ENCODE assay signal across 8 mouse cellular contexts in genomic region chr10:108446041-108446931, GRCm38 (mm10).
DNase-seq lines count a peak whose midpoint lies in the region; ATAC-seq and TF ChIP-seq lines count a peak whose summit lies in the region.

No protein-coding gene starts in this region.

- TF ChIP-seq EP300 in liver, embryonic 14.5 days (IDR thresholded peaks at IDR 0.05; ENCODE audit: low read depth), result no peak

- peak overlapping the region in 1 of 2 experiments; percentile 50; a peak in 2 of 4 replicates for H3K4me3 ChIP-seq in ES-E14 (ENCODE audit: insufficient read depth in 1 of 2, low read depth in 1 of 2, low read length in 2 of 2, poor library complexity in 1 of 2, severe bottlenecking in 1 of 2)
- peak overlapping the region; percentile 57 for H3K4me3 ChIP-seq in embryonic facial prominence, embryonic 10.5 days
- H3K4me3 ChIP-seq in heart, embryonic 10.5 days, result peak overlapping the region; percentile 54
- H3K4me3 ChIP-seq in liver, embryonic 14.5 days (ENCODE audit: insufficient read depth in 1 of 2, low read depth in 2 of 2, low read length in 2 of 2), result peak overlapping the region; percentile 42 to 69
- H3K4me3 ChIP-seq in neural tube, embryonic 11.5 days (ENCODE audit: low read depth, low read length), result peak overlapping the region; percentile 20

- no peaks in the 10 kb centered on the region for H3K36me3 ChIP-seq in ES-E14 (ENCODE audit: control insufficient read depth, insufficient read depth, low read length, poor library complexity, severe bottlenecking)
- no peaks in the 10 kb centered on the region for H3K36me3 ChIP-seq in embryonic facial prominence, embryonic 10.5 days (replicated peaks)
- no peaks in the 10 kb centered on the region for H3K36me3 ChIP-seq in heart, embryonic 10.5 days
- H3K36me3 ChIP-seq in liver, embryonic 14.5 days (replicated peaks; ENCODE audit: control insufficient read depth, insufficient read depth, low read depth), result no peaks in the 10 kb centered on the region
- no peaks in the 10 kb centered on the region for H3K36me3 ChIP-seq in neural tube, embryonic 11.5 days (ENCODE audit: control insufficient read depth, insufficient read depth, low read length)

- in situ Hi-C loops in ES-E14 (cut with MboI; ENCODE audit: low sequenced_read_pairs in 2 of 2, unreplicated experiment in 2 of 2), result no loop called here

- H3K27ac ChIP-seq in ES-E14 (ENCODE audit: insufficient read depth, low read depth, low read length, poor library complexity, severe bottlenecking), result no peak overlapping the region; the same call in 1 of the 2 replicates
- peak overlapping the region; percentile 81 for H3K27ac ChIP-seq in embryonic facial prominence, embryonic 10.5 days (replicated peaks)
- H3K27ac ChIP-seq in heart, embryonic 10.5 days, result peak overlapping the region; percentile 89
- H3K27ac ChIP-seq in liver, embryonic 14.5 days, result no peak overlapping the region
- H3K27ac ChIP-seq in neural tube, embryonic 11.5 days (ENCODE audit: low read depth, low read length), result no peak overlapping the region

- peak overlapping the region; percentile 67 for H3K4me2 ChIP-seq in liver, embryonic 14.5 days (ENCODE audit: low read depth)
- peak overlapping the region; percentile 46 for H3K4me2 ChIP-seq in neural tube, embryonic 11.5 days (ENCODE audit: low read depth)

- peaks cover 1 to 4% of the 10 kb centered on the region in 2 experiments; a peak in 1 of 4 replicates for H3K4me1 ChIP-seq in ES-E14 (ENCODE audit: control insufficient read depth in 2 of 2, insufficient read depth in 2 of 2, low read length in 2 of 2, poor library complexity in 1 of 2)
- peaks cover 24% of the 10 kb centered on the region for H3K4me1 ChIP-seq in embryonic facial prominence, embryonic 10.5 days
- peaks cover 47% of the 10 kb centered on the region for H3K4me1 ChIP-seq in heart, embryonic 10.5 days
- peaks cover 3 to 19% of the 10 kb centered on the region in 2 experiments; a peak in 3 of 4 replicates for H3K4me1 ChIP-seq in liver, embryonic 14.5 days (replicated peaks; ENCODE audit: control insufficient read depth in 2 of 2, insufficient read depth in 2 of 2, low read length in 1 of 2)
- H3K4me1 ChIP-seq in neural tube, embryonic 11.5 days (ENCODE audit: control insufficient read depth, insufficient read depth, low read length), result peaks cover 6% of the 10 kb centered on the region; the same call in 1 of the 2 replicates

- 10% methylated on average over 24 of the region's 24 CpGs for WGBS in embryonic facial prominence, embryonic 10.5 days
- WGBS in heart, embryonic 10.5 days, result 8% methylated on average over 24 of the region's 24 CpGs
- 10% methylated on average over 24 of the region's 24 CpGs for WGBS in liver, embryonic 14.5 days (ENCODE audit: insufficient replicate concordance)
- WGBS in neural tube, embryonic 11.5 days, result 12% methylated on average over 20 of the region's 24 CpGs

- TF ChIP-seq CTCF in liver, embryonic 14.5 days (IDR thresholded peaks at IDR 0.05; ENCODE audit: low read depth), result peak; percentile 66

- no peak overlapping the region; the same call in 1 of the 2 replicates for H3K9ac ChIP-seq in ES-E14 (ENCODE audit: insufficient read depth, low read depth, low read length, poor library complexity, severe bottlenecking)
- H3K9ac ChIP-seq in liver, embryonic 14.5 days (replicated peaks), result peak overlapping the region; percentile 40
- H3K9ac ChIP-seq in neural tube, embryonic 11.5 days (ENCODE audit: low read length), result peak overlapping the region; percentile 35

- peak; percentile 77 for DNase-seq in ES-E14 (ENCODE audit: low read depth, low spot score)
- DNase-seq in adrenal gland, postnatal 25 days, result peak; percentile 41
- peak; percentile 70 for DNase-seq in embryonic facial prominence, embryonic 10.5 days (ENCODE audit: low spot score)
- peak; percentile 83 for DNase-seq in heart, embryonic 10.5 days (ENCODE audit: low spot score)
- peak; percentile 83 to 89 for DNase-seq in kidney, adult 8-10 months
- peak; percentile 34 to 45 (median 37) for DNase-seq in liver, embryonic 14.5 days (ENCODE audit: low read depth in 3 of 3, low spot score in 3 of 3)
- peak; percentile 62 for DNase-seq in neural tube, embryonic 11.5 days (ENCODE audit: low spot score)
- DNase-seq in urinary bladder, postnatal 4 days (ENCODE audit: low spot score in 2 of 2), result peak; percentile 37 to 71

- no peaks in the 10 kb centered on the region for H3K9me3 ChIP-seq in ES-E14 (ENCODE audit: control insufficient read depth, insufficient read depth, low read depth, low read length)
- no peaks in the 10 kb centered on the region for H3K9me3 ChIP-seq in embryonic facial prominence, embryonic 10.5 days
- H3K9me3 ChIP-seq in heart, embryonic 10.5 days, result no peaks in the 10 kb centered on the region
- no peaks in the 10 kb centered on the region for H3K9me3 ChIP-seq in liver, embryonic 14.5 days (ENCODE audit: control insufficient read depth, low read length)
- no peaks in the 10 kb centered on the region for H3K9me3 ChIP-seq in neural tube, embryonic 11.5 days (ENCODE audit: control insufficient read depth, low read length)

- peak; percentile 58 for ATAC-seq in liver, embryonic 14.5 days (ENCODE audit: insufficient read depth)
- ATAC-seq in neural tube, embryonic 11.5 days (ENCODE audit: insufficient read depth, low FRiP score, low TSS enrichment), result peak; percentile 68

- H3K27me3 ChIP-seq in embryonic facial prominence, embryonic 10.5 days (replicated peaks; ENCODE audit: low read depth, poor library complexity, severe bottlenecking), result no peaks in the 10 kb centered on the region
- no peaks in the 10 kb centered on the region for H3K27me3 ChIP-seq in heart, embryonic 10.5 days (ENCODE audit: insufficient read depth, poor library complexity, severe bottlenecking)
- H3K27me3 ChIP-seq in liver, embryonic 14.5 days (ENCODE audit: control insufficient read depth, insufficient read depth, low read length), result no peaks in the 10 kb centered on the region
- H3K27me3 ChIP-seq in neural tube, embryonic 11.5 days (ENCODE audit: control insufficient read depth, insufficient read depth, low read length), result no peaks in the 10 kb centered on the region

TF ChIP-seq in ES-E14, 5 proteins besides CTCF, POLR2A, EP300 and RAD21:
- TF ChIP-seq MAFK (IDR thresholded peaks at IDR 0.05; ENCODE audit: insufficient read depth, low read depth, low read length), result no peak
- peak; percentile 87 for TF ChIP-seq ZNF384 (IDR thresholded peaks at IDR 0.05; ENCODE audit: low read depth, low read length)
- peak; percentile 78 for TF ChIP-seq ZC3H11A (IDR thresholded peaks at IDR 0.05; ENCODE audit: borderline replicate concordance, low read depth, low read length)
- no peak for TF ChIP-seq HCFC1 (IDR thresholded peaks at IDR 0.05; ENCODE audit: borderline replicate concordance, insufficient read depth, low read length)
- TF ChIP-seq CHD2 (IDR thresholded peaks at IDR 0.05; ENCODE audit: low read depth, low read length), result no peak

Comparison
In these comparisons a context has a peak if more than half of its experiments do, and no peak if none do; other contexts are left out.
1. H3K27ac ChIP-seq: peak in embryonic facial prominence, embryonic 10.5 days (single experiment) and heart, embryonic 10.5 days (single experiment); none in ES-E14 (single experiment), liver, embryonic 14.5 days (single experiment) and neural tube, embryonic 11.5 days (single experiment).
2. Peak in every context shown above with its lines, with median percentiles within 50 percentile points of each other: DNase-seq.